Mouse (Mus musculus) frontal cortex, postnatal 10 days (tissue): ENCODE measurements around the gene Gucy2c.

Experiments
- DNase-seq, 2 experiments: peaks; one replicate each; pipeline ENCODE4 v3.0.0; 2022; ENCODE audit warnings: low spot score in 2 of 2, mixed read lengths in 1 of 2

Gene Gucy2c

GRCm38 (mm10) chr6:136669274-136669673, 112.3 kb downstream of the Gucy2c start:
- DNase-seq = no peak

- no peak for DNase-seq
Measured at GRCm38 (mm10) chr6:136668266-136668986, 113.1 kb downstream of the Gucy2c start.

DNA sequence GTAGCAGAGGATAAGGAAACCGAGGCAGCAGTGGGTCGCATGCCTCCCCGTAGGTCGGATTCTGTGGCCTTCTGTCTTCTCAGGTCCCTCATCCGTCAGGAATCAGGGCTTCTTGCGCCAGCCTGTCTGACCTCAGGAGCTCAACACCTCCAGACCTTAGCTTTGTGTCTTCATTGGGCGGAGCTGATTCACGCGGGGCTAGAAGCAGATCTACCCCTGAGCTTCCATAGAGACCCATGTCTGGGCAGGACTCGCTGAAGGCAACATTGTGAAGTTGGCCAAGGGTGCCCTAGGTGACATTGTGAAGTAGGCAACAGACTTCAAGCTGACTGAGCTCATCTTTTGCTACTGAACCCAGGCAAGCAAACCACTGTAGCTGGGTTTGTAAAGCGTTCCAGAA, 119.5 kb downstream of the Gucy2c start:
- no peak for DNase-seq

DNA sequence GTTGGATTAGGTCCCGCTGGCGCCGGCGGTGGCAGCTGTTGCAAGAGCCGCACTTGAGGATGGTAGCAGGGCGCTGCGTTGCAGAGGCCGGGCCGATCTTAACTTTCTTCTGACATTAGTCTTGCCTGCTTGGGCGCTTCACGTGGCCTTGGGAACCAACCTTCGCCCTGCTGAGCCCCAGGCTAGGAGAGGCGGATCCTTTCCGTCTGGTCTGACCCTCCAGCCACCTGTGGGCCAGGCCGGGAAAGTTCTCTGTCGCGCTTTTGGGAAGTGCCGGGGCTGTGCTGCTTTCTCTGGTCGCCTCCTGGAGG, 119.9 kb downstream of the Gucy2c start, which contains the start of gene Plbd1:
TSS of gene Plbd1 (minus strand) at position 223 of the 311 bp plus-strand sequence.
- DNase-seq = no peak

- DNase-seq = no peak
Measured at GRCm38 (mm10) chr6:136660831-136661705, 120.5 kb downstream of the Gucy2c start.

DNA sequence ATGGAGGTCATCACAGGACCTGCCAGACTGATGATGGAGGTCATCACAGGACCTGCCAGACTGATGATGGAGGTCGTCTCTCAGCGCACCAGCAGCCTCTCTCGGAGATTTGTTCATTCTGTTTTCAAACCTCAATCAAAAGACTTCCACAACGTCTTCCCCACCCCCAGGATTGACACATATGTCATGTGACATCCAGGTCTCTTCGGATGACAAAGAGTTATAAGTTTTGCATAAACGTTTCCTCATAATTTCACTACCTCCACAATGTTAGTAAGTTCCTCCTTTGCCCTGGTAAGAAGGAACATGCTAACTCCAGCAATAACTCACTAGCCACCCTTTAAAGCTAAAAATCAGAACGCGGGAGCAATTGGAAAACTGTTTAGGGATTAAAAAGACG, 122.3 kb downstream of the Gucy2c start:
- no peak for DNase-seq

DNA sequence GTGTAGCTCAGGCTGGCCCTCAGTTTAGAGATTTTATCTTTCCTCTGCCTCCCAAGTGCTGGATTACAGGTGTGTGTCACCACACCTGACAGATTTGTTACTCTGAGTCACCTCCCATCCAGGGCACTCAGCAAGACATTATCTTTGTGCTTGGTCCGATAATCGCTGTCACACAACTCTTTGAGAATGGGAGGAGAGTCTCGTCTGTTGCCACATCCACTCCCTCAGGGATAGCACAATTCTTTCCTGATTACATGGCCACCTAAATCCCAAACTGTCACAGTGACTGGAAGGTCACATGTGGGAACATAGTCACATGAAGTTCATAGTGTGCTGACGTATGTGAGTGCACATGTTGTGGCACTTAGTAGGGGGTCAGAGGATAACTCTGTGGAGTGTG, 123.3 kb downstream of the Gucy2c start:
- no peak for DNase-seq

GRCm38 (mm10) chr6:136655786-136656185, 125.8 kb downstream of the Gucy2c start:
- DNase-seq = no peak

DNA sequence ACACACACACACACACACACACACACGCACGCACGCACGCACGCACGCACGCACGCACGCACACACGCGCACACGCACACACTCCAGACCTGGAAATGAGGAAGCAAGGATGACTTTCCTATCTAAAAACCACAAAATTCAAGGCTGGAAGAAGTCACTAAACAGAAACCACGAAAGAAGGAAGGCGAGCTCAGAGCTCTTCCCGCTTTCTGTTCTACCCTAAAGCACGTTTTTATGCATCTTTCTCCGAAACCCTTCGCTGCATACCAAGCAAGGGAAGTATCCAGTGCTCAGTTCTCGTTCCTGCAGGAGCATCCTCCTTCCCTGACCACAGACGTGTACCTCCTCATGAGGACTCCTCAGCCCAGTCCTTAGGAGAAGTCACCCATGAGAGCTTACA, 127.1 kb downstream of the Gucy2c start:
- no peak for DNase-seq

GRCm38 (mm10) chr6:136653331-136653730, 128.2 kb downstream of the Gucy2c start:
- DNase-seq = no peak

DNA sequence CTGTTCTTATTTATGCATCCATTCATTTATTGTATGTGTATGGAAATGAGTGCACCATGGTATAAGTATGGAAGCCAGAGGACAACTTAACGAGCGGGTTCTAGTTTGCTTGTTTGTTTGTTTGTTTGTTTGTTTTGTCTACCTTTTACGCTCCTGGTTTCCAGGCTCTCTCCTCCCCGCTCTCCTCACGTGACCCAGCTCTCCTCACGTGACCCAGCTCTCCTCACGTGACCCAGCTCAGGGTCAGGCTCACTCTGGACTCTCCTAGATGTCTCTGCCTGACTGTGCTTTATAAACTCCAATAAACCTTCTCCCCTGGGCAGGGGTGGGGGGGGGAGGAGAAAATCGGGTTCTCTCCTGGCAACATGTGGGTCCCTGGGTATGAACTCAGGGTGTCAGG, 130.9 kb downstream of the Gucy2c start:
- DNase-seq = no peak

- DNase-seq = no peak
Measured at GRCm38 (mm10) chr6:136647455-136647861, 134.1 kb downstream of the Gucy2c start.
